Mouse (Mus musculus) activated CD4-positive, CD25-positive, alpha-beta regulatory T cell, adult 9 weeks (primary cell): ENCODE results near the gene Mrgprb4. TPM values are rescaled to one million over a fixed set of nuclear protein-coding genes. Genes with fewer than 3 reads are reported as not detected.

ENCODE experiments used
- polyA plus RNA-seq: library from polyadenylated mRNA; unstranded; fragments of 100-300 nt; shearing (Covaris generic); gene quantifications from one replicate; pipeline ENCODE4 v1.2.1, GENCODE M21; 2017

Mrgprb4 gene
- polyA plus RNA-seq: not detected

DNA sequence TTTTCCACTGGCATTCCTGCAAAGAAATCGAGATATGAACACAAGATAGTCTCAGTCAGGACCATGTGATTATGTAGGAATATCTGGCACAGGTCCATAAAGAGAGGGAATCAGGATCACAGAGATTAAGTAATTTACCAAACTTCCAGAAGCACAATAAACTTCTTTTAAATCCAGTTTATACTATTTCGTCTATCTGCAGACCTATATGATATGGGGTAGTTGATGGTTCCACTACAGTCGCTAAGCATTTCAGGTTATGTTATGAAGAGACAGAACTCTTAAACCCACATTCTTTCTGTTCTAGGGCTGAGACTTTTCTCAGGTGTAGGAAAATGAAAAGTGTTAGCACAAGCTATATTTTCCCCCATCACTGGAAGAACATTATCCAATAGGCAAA, at the start of gene Mrgprb4:
Gene Mrgprb4 (minus strand): TSS at position 101 of the 400 bp plus-strand sequence.

DNA sequence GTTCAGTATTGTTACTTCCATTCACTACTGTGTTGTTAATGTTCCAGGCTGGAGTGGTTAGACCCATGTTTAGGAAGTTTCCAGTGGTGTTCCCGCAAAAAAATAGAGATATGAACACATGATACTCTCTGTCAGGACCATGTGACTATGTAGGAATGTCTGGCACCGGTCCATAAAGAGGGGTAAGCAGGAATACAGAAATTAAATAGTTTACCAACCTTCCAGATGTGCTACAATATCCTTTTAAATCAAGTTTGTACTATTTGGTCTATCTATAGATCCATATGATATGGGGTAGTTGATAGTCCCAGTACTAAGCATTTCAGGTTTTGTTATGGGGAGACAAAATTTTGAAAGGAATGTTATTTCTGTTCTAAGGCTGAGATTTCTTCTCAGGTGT, 30.2 kb downstream of the Mrgprb4 start, which contains the start of gene Mrgprb5:
Gene Mrgprb5 (minus strand): TSS at position 101 of the 400 bp plus-strand sequence.

Other genes with a start within 250 kb of the Mrgprb4 start
- gene Mrgpra4, start 217.2 kb downstream of the Mrgprb4 start, polyA plus RNA-seq: not detected
- gene Mrgprx1, start 171.7 kb downstream of the Mrgprb4 start, polyA plus RNA-seq: not detected
- gene Mrgprb5, start 30.3 kb downstream of the Mrgprb4 start, polyA plus RNA-seq: not detected
- not detected for gene Mrgprb8, start 189.2 kb upstream of the Mrgprb4 start, polyA plus RNA-seq